Mouse (Mus musculus): ENCODE results near the gene Depdc1b.

The Depdc1b gene

GRCm38 (mm10) chr13:108319028-108319427 lies 2.9 kb downstream of the Depdc1b start:
- DNase-seq: no peak

DNA sequence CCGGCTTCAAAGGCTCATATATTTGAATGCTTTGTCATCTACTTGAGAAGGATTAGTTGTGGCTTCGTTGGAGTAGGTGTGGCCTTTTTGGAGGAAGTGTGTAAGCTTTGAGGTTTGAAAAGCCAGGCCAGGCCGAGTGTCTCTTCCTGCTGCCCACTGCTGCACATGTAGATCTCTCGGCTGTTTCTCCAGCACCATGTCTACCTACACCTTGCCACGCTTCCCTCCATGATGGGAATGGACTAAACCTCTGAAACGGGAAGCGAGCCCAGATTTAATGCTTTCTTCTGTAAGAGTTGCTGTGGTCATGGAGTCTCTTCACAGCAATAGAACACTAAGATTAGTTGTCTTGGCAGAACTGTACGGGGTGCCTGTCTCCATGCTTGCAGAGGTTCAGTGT lies 4.1 kb downstream of the Depdc1b start:
- no peak for DNase-seq

DNA sequence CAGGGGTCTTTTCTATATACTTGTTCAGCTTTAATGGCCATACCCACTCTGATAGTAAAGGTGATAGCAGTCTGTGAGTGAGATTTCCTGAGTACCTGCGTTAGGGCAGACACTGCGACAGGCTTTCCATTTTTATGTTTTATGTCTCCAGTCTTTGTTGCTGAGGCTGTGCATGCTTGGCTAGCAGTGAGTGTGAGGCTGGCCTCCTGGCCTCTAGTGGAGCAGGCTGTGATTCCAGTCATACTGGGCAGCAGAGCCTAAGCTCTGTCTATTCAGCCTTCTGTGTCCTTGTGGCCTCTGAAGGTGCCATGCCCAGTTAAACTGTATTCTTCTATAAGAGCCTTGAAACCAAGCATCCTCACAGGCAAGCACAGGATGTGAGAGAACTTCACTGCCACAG lies 6.3 kb downstream of the Depdc1b start:
- no peak for DNase-seq

DNA sequence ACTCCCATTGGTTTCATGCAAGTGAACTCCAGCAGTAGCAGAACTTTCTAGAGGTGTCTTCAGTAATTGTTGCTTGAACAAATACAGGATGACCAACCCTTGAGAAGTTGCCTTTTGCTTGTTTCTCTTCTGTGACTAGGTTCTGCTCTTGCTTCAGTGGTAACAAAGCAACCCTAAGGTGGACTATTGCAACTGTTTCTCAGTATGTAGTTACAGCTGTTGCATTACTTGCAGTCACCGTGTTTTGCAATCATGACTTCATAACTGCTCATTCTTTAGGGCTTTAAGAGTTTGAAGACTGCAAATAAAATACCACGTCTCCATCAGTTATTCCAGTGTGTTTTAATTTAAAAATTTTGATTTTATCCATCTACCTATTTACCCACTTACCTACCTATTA lies 7.2 kb downstream of the Depdc1b start:
- DNase-seq: no peak

DNA sequence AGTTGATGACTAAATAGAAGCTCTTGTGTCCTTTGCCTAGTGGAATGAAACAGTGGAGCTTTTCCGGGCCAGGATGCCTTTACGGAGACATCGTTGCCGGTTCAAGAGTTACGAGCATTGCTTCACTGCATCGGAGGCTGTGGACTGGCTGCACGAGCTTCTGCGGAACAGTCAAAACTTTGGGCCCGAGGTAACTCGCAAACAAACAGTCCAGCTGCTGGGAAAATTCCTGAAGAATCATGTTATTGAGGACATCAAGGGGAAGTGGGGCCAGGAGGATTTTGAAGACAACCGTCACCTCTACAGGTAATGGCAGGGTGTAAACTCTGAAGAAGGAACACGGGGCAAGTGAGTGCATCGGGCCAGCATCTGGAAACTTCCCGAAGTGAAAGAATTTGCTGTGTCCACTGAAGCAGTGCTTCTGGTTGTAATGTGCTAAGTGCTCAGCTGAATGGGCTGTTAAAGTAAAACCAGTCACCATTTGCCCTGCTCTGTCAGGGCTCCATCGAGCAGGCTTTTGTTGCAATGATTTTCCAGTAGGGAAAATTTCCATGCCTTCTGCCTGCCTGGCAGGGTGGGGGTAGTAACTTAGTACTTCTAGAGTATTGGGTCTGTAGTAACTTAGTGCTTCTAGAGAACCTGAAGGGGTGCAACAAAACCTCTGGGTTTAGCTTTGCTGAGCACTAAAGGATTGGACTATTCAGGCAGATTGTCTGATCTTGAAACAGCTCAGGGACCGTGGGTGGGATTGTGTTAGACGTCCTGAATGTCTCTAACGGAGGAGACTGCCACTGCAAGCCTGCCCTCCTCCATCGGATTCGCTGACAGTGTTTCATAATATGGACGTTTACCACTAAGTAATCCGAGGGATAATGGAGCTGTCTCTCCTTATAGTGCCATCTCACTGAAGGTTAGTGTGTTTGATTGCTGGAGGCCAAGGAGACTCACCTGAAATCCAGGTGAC lies 8.0 kb downstream of the Depdc1b start:
- DNase-seq: no peak

DNA sequence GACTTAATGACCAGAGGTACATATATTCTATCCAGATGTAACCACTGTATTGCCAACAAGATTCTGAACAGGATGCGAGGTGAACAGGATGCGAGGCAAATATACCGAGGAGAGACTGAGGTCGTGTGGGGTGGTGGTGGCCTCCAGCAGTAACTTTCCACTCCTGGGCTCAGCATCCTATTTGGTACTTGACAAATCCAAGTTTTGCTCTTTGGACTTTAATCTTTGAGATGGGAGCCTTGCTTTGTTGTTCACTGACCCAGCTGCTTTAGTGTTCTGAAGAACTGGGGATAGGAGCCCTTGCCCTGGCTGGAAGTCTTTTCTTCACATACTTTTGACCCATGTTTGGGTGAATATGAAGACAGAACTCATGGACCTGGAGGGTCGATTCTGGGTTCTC lies 9.7 kb downstream of the Depdc1b start:
- DNase-seq: no peak

DNA sequence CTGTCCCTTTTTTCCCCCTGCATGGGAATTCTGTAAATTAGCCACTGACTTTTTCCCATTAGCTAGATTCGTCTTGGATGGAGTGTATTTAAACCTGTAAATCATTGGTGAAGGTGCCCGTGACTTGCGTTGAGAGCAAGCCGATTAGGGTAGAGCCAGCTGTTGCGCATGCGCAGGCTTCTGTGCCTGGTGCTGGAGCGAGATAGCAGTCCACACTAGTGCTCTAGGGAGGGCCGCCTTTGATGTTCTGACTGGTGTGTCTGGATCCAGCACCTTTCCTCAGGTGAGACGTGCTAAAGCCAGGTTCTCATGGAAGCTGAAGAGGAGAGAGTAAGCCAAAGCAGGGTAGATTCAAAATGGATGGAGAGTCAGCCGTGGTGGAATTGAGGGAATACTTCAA lies 10.2 kb downstream of the Depdc1b start:
- no peak for DNase-seq

DNA sequence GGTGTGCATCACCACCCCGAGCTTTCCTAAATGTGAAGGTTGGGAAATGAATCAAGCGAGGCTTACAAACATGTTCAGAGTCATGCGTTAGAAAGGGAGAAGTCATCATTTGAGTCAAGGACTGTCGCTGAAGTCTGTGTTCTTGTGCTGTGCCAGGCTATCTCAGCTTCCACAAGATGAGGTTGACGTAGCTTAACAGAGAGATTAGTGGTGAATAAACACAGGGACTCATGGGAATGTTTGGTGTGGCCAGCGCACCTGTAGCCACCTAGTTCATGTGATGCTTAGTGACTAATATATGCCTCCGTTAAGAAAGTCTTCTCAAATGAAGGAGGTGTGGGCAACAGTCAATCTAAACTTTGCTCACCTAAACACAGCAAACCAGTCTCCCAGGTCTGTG lies 10.9 kb downstream of the Depdc1b start:
- DNase-seq: no peak

DNA sequence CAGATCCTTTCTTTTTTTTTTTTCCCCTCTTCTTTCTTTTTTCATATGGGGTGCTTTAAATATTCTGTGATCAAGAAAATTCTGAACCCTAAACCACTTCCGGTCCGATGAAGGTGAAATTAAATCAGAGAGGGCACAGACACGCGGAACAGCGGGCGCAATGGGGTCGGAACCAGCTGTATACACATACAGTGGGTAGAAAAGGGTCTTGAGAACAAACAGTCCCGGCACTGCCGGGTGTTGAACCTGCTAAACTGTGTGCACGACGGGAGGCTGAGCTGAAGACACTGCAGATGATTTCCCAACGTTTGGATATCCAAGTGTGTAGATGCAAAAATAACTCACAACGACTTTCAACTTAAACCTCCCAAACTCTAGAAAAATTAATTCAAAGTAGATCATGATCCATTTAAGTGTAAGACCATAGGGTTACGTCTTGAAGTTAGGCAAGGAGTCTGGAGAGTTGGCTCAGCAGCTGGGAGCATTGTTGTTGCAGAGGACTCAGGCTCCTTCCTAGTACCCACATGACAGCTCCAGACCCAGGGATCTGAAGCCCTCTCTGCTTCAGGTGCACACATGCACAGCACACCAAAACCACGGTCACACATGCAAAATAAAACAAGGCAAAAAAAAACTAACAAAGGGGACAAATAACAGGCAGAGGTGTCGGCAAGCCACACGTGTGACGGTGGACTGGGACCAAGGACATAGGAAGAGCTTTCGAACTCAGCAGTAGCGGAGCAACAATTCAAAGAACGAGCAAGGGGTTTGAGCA lies 12.5 kb downstream of the Depdc1b start:
- no peak for DNase-seq

GRCm38 (mm10) chr13:108329693-108330092 lies 13.6 kb downstream of the Depdc1b start:
- DNase-seq: no peak

GRCm38 (mm10) chr13:108335257-108336003 lies 19.3 kb downstream of the Depdc1b start:
- DNase-seq: no peak

DNA sequence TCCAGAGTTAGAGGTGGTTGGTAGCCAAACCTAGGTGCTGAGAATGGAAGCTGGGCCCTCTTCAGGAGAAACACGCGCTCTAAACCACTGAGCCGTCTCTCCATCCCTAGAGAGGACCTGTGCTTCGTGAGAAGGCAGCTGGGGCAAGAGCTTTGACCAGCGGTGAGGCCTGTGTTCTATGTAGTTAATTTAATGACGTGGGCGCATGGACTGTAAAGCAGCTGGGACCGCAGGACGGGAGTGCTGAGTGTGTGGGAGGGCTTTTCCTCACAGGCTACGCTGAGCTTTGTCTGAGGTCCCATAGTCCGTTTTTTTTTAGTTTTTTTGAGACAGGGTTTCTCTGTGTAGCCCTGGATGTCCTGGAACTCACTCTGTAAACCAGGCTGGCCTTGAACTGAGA lies 20.1 kb downstream of the Depdc1b start:
- no peak for DNase-seq

- no peak for DNase-seq
These were observed 21.2 kb downstream of the Depdc1b start for GRCm38 (mm10) chr13:108337340-108337739.

GRCm38 (mm10) chr13:108338076-108338836 lies 22.1 kb downstream of the Depdc1b start:
- DNase-seq: no peak

DNA sequence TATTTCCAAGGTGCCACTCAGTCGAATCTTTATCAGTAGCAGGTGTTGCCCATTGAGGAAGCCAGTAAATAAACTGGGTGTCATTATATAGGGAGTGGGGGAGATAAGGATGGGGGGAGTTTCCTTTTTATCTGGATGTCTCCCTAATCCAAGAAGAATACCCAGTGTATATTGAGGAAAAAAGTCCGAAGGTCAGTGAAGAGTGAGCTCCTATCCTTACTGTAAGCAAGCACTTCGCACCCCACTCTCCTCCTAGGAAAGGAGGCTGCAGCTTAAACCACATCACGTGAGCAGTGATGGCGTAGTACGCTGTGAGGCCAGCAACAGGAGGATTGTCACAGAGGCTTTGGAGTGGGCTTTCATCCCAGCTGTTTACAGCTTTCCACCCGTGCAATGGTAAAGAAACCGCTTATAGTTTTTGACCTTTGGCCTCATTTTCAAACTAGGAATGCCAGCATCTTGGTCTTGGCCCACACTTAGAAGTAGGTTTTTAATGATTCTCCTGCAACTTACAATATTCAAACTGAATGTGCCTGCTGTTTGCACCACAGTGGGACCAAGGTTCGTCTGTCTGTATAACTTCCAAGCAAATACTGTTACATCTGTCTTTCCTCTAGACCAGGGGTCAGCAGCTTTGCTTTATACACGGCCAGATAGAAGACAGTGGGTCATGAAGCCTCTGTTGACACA lies 23.9 kb downstream of the Depdc1b start:
- no peak for DNase-seq

- peak; percentile 9 for DNase-seq
These were observed 25.5 kb downstream of the Depdc1b start for GRCm38 (mm10) chr13:108341585-108341984.

DNA sequence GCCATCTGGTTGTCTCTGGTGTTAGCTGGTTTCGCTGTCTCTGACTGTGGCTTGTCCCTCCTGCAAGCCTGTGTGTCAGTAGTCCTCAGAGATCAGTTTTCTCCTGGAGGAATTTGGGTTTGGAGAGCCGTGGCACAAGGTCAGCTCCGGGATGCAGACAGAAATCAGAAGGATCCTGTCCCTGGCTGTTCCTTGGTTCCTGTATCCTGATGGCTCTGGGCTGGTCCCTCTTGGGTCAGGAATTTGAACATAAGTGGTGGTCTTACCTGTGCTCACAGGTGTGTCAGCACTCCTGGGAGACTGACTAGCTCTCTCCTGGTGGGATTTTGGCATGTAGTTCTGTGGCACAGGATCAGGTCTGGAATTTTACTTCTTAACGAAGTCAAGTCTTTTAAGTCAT lies 29.6 kb downstream of the Depdc1b start:
- DNase-seq: no peak

DNA sequence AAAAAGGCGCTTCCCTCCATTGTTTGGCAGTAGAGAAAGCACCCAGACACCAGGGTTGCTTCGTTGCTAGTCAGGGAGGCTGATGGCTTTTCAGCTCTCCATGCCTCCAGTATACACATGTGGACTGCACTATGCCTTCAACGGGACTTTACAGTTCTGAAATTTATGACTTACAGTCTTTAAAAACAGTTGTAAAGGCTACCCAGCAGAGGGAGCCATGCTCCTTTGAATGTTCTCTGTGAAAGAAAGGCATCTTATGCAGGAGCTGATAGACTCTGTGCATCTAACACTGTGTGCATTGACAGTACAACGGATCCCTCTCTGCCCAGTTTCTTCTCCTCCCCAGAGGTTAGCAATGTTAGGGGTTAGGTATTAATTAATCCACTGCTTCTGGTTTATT lies 30.9 kb downstream of the Depdc1b start:
- DNase-seq: peak; percentile 75

- DNase-seq: no peak
These were observed 33.5 kb downstream of the Depdc1b start for GRCm38 (mm10) chr13:108349624-108350023.

DNA sequence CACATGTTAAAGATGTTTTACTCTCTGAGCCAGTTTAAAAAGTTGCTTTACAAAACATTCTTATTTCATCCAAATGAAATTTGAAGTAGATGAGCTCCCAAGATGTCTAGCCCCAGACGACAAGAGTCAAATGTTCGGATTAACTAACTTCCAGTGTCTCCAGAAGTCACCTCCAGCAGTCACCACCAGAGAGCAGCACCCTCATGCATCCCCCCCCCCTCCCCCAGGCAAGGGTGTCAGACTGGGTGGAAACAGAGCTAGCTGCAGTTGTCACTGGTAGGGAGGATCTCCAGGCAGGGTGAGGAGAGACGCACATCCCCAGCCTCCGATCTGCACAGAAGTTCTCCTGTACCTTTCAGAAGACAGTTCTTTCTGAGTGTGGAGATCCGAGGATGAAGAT lies 37.6 kb downstream of the Depdc1b start:
- DNase-seq: no peak

- no peak for DNase-seq
These were observed 38.8 kb downstream of the Depdc1b start for GRCm38 (mm10) chr13:108354804-108355552.

Data from lung, postnatal 10 days (tissue).